Mouse (Mus musculus): ENCODE results near the gene Dzip1. TPM values are rescaled to one million over a fixed set of nuclear protein-coding genes. Genes with fewer than 3 reads are reported as not detected.

The Dzip1 gene
- polyA plus RNA-seq, 2 experiments, result 1.4 to 1.5 TPM

- Histone ChIP-seq H3K9me3 (ENCODE audit: control insufficient read depth, low read length) (no peaks in the 10 kb centered on the region), H3K27me3 (ENCODE audit: control insufficient read depth, insufficient read depth, low read length) (no peaks in the 10 kb centered on the region), H3K4me1 (replicated peaks; ENCODE audit: control insufficient read depth in 2 of 2, insufficient read depth in 2 of 2, low read length in 1 of 2) (peaks cover 17 to 21% of the 10 kb centered on the region in 2 experiments), H3K4me2 (ENCODE audit: low read depth) (no peak overlapping the region), H3K27ac (no peak overlapping the region), H3K4me3 (ENCODE audit: insufficient read depth in 1 of 2, low read depth in 2 of 2, low read length in 2 of 2) (no peak overlapping the region), H3K36me3 (replicated peaks; ENCODE audit: control insufficient read depth, insufficient read depth, low read depth) (no peaks in the 10 kb centered on the region), H3K9ac (replicated peaks) (no peak overlapping the region)
- WGBS (ENCODE audit: insufficient replicate concordance), result 64% methylated on average over 5 of the region's 5 CpGs
- ATAC-seq (ENCODE audit: insufficient read depth) (no peak), DNase-seq (ENCODE audit: low read depth in 3 of 3, low spot score in 3 of 3) (no peak)
- TF ChIP-seq EP300 (IDR thresholded peaks at IDR 0.05; ENCODE audit: low read depth) (no peak), CTCF (IDR thresholded peaks at IDR 0.05; ENCODE audit: low read depth) (no peak)
These were observed 85.8 kb downstream of the Dzip1 start for GRCm38 (mm10) chr14:118839416-118839815.

GRCm38 (mm10) chr14:118838556-118839120 lies 86.6 kb downstream of the Dzip1 start:
- ATAC-seq (ENCODE audit: insufficient read depth) (no peak), DNase-seq (ENCODE audit: low read depth in 3 of 3, low spot score in 3 of 3) (no peak)
- Histone ChIP-seq H3K27ac (no peak overlapping the region), H3K9me3 (ENCODE audit: control insufficient read depth, low read length) (no peaks in the 10 kb centered on the region), H3K4me2 (ENCODE audit: low read depth) (no peak overlapping the region), H3K27me3 (ENCODE audit: control insufficient read depth, insufficient read depth, low read length) (no peaks in the 10 kb centered on the region), H3K9ac (replicated peaks) (no peak overlapping the region), H3K4me3 (ENCODE audit: insufficient read depth in 1 of 2, low read depth in 2 of 2, low read length in 2 of 2) (no peak overlapping the region), H3K36me3 (replicated peaks; ENCODE audit: control insufficient read depth, insufficient read depth, low read depth) (no peaks in the 10 kb centered on the region), H3K4me1 (replicated peaks; ENCODE audit: control insufficient read depth in 2 of 2, insufficient read depth in 2 of 2, low read length in 1 of 2) (peaks cover 17 to 22% of the 10 kb centered on the region in 2 experiments)
- TF ChIP-seq CTCF (IDR thresholded peaks at IDR 0.05; ENCODE audit: low read depth), result no peak
- TF ChIP-seq EP300 (IDR thresholded peaks at IDR 0.05; ENCODE audit: low read depth), result no peak
- WGBS (ENCODE audit: insufficient replicate concordance), result 51% methylated on average over 8 of the region's 8 CpGs

- 20% methylated on average over 7 of the region's 7 CpGs for WGBS (ENCODE audit: insufficient replicate concordance)
These were observed 88.5 kb downstream of the Dzip1 start for GRCm38 (mm10) chr14:118836754-118837153.

GRCm38 (mm10) chr14:118836145-118836544 lies 89.1 kb downstream of the Dzip1 start:
- Histone ChIP-seq H3K4me3 (ENCODE audit: insufficient read depth in 1 of 2, low read depth in 2 of 2, low read length in 2 of 2) (no peak overlapping the region), H3K27ac (no peak overlapping the region; the same call in 1 of the 2 replicates), H3K9ac (replicated peaks) (0 out of 2 replicates have a peak overlapping the region, but pooled peaks have one; percentile 18), H3K4me2 (ENCODE audit: low read depth) (no peak overlapping the region; the same call in 1 of the 2 replicates), H3K27me3 (ENCODE audit: control insufficient read depth, insufficient read depth, low read length) (no peaks in the 10 kb centered on the region), H3K36me3 (replicated peaks; ENCODE audit: control insufficient read depth, insufficient read depth, low read depth) (no peaks in the 10 kb centered on the region), H3K4me1 (replicated peaks; ENCODE audit: control insufficient read depth in 2 of 2, insufficient read depth in 2 of 2, low read length in 1 of 2) (peaks cover 17 to 20% of the 10 kb centered on the region in 2 experiments), H3K9me3 (ENCODE audit: control insufficient read depth, low read length) (no peaks in the 10 kb centered on the region)
- ATAC-seq (ENCODE audit: insufficient read depth) (no peak), DNase-seq (ENCODE audit: low read depth in 3 of 3, low spot score in 3 of 3) (no peak)
- WGBS (ENCODE audit: insufficient replicate concordance), result 79% methylated on average over 11 of the region's 11 CpGs
- TF ChIP-seq EP300 (IDR thresholded peaks at IDR 0.05; ENCODE audit: low read depth) (no peak), CTCF (IDR thresholded peaks at IDR 0.05; ENCODE audit: low read depth) (no peak)

More at GRCm38 (mm10) chr14:118836754-118837153, 88.5 kb downstream of the Dzip1 start:
- Histone ChIP-seq H3K4me2 (ENCODE audit: low read depth) (peak overlapping the region; percentile 32; the same call in 1 of the 2 replicates), H3K27me3 (ENCODE audit: control insufficient read depth, insufficient read depth, low read length) (no peaks in the 10 kb centered on the region), H3K9ac (replicated peaks) (no peak overlapping the region), H3K9me3 (ENCODE audit: control insufficient read depth, low read length) (no peaks in the 10 kb centered on the region), H3K27ac (no peak overlapping the region), H3K4me1 (replicated peaks; ENCODE audit: control insufficient read depth in 2 of 2, insufficient read depth in 2 of 2, low read length in 1 of 2) (peaks cover 17 to 22% of the 10 kb centered on the region in 2 experiments), H3K36me3 (replicated peaks; ENCODE audit: control insufficient read depth, insufficient read depth, low read depth) (no peaks in the 10 kb centered on the region), H3K4me3 (ENCODE audit: insufficient read depth in 1 of 2, low read depth in 2 of 2, low read length in 2 of 2) (no peak overlapping the region)
- DNase-seq (ENCODE audit: low read depth in 3 of 3, low spot score in 3 of 3) (peak; percentile 18 to 78 (median 55)), ATAC-seq (ENCODE audit: insufficient read depth) (peak; percentile 97)
- 0 out of 2 replicates have a peak, but pooled peaks have one; percentile 30 for TF ChIP-seq EP300 (IDR thresholded peaks at IDR 0.05; ENCODE audit: low read depth)
- no peak for TF ChIP-seq CTCF (IDR thresholded peaks at IDR 0.05; ENCODE audit: low read depth)

- H3K9ac ChIP-seq (replicated peaks), result no peak overlapping the region
- no peak for DNase-seq (ENCODE audit: low read depth in 3 of 3, low spot score in 3 of 3)
- WGBS (ENCODE audit: insufficient replicate concordance), result 15% methylated on average over 7 of the region's 7 CpGs
- TF ChIP-seq CTCF (IDR thresholded peaks at IDR 0.05; ENCODE audit: low read depth), result no peak
- TF ChIP-seq EP300 (IDR thresholded peaks at IDR 0.05; ENCODE audit: low read depth), result no peak
- H3K9me3 ChIP-seq (ENCODE audit: control insufficient read depth, low read length), result no peaks in the 10 kb centered on the region
- H3K27me3 ChIP-seq (ENCODE audit: control insufficient read depth, insufficient read depth, low read length), result no peaks in the 10 kb centered on the region
- H3K36me3 ChIP-seq (replicated peaks; ENCODE audit: control insufficient read depth, insufficient read depth, low read depth), result no peaks in the 10 kb centered on the region
- H3K4me2 ChIP-seq (ENCODE audit: low read depth), result no peak overlapping the region
- no peak overlapping the region for H3K4me3 ChIP-seq (ENCODE audit: insufficient read depth in 1 of 2, low read depth in 2 of 2, low read length in 2 of 2)
- no peak overlapping the region for H3K27ac ChIP-seq
- ATAC-seq (ENCODE audit: insufficient read depth), result no peak
- peaks cover 17 to 20% of the 10 kb centered on the region in 2 experiments for H3K4me1 ChIP-seq (replicated peaks; ENCODE audit: control insufficient read depth in 2 of 2, insufficient read depth in 2 of 2, low read length in 1 of 2)
These were observed 90.9 kb downstream of the Dzip1 start for GRCm38 (mm10) chr14:118834313-118834712.
